Mouse (Mus musculus) inflammation-experienced regulatory T-cells, adult 6 months (primary cell): ENCODE measurements around the gene Sgtb. TPM values are rescaled to one million over a fixed set of nuclear protein-coding genes. Genes with fewer than 3 reads are reported as not detected.
A peak's percentile ranks its signal among the peaks of the same experiment; 100 is the strongest.

Experiments
- ATAC-seq: one replicate; pipeline ENCODE4 v1.8.0; 2017
- polyA plus RNA-seq, 3 experiments: library from polyadenylated mRNA; unstranded; fragments of 100-300 nt; shearing (Covaris generic); gene quantifications; one replicate each; pipeline ENCODE4 v1.2.1; 2017

Gene Sgtb
- polyA plus RNA-seq: under 1 TPM; 0.30 to 0.43 (median 0.36) TPM

- ATAC-seq: peak; percentile 75
Observed at GRCm38 (mm10) chr13:104109288-104109815, at the start of gene Sgtb, which contains the start of gene Nln. Gene Sgtb (plus strand): TSS chr13:104109741. Gene Nln (minus strand): TSS chr13:104109614.

- no peak for ATAC-seq
Observed at GRCm38 (mm10) chr13:104060231-104060630, 49.3 kb upstream of the Sgtb start.

GRCm38 (mm10) chr13:104061975-104062750, 47.4 kb upstream of the Sgtb start:
- no peak for ATAC-seq

- no peak for ATAC-seq
Observed at GRCm38 (mm10) chr13:104063061-104063460, 46.5 kb upstream of the Sgtb start.

GRCm38 (mm10) chr13:104065649-104066347, 43.7 kb upstream of the Sgtb start:
- ATAC-seq: no peak

GRCm38 (mm10) chr13:104069216-104069615, 40.3 kb upstream of the Sgtb start:
- no peak for ATAC-seq

GRCm38 (mm10) chr13:104070703-104071102, 38.8 kb upstream of the Sgtb start:
- no peak for ATAC-seq

- no peak for ATAC-seq
Observed at GRCm38 (mm10) chr13:104072351-104072750, 37.2 kb upstream of the Sgtb start.

- no peak for ATAC-seq
Observed at GRCm38 (mm10) chr13:104074230-104074629, 35.3 kb upstream of the Sgtb start.

- ATAC-seq: no peak
Observed at GRCm38 (mm10) chr13:104074731-104075130, 34.8 kb upstream of the Sgtb start.

GRCm38 (mm10) chr13:104076993-104077392, 32.5 kb upstream of the Sgtb start:
- ATAC-seq: no peak

- no peak for ATAC-seq
Observed at GRCm38 (mm10) chr13:104082504-104082903, 27.0 kb upstream of the Sgtb start.

- ATAC-seq: no peak
Observed at GRCm38 (mm10) chr13:104084600-104084999, 24.9 kb upstream of the Sgtb start.

GRCm38 (mm10) chr13:104089387-104089786, 20.2 kb upstream of the Sgtb start:
- peak; percentile 65 for ATAC-seq

GRCm38 (mm10) chr13:104091734-104092133, 17.8 kb upstream of the Sgtb start:
- ATAC-seq: peak; percentile 41

GRCm38 (mm10) chr13:104094531-104095385, 14.8 kb upstream of the Sgtb start:
- ATAC-seq: no peak

GRCm38 (mm10) chr13:104095955-104096354, 13.6 kb upstream of the Sgtb start:
- ATAC-seq: no peak

- ATAC-seq: no peak
Observed at GRCm38 (mm10) chr13:104097190-104097589, 12.4 kb upstream of the Sgtb start.

GRCm38 (mm10) chr13:104100416-104100815, 9.1 kb upstream of the Sgtb start:
- no peak for ATAC-seq

- no peak for ATAC-seq
Observed at GRCm38 (mm10) chr13:104101606-104102235, 7.8 kb upstream of the Sgtb start.

GRCm38 (mm10) chr13:104108651-104109287, 772 bp upstream of the Sgtb start:
- ATAC-seq: peak; percentile 39
